Mouse (Mus musculus) small intestine, adult 2 months (tissue): ENCODE data around the gene Lonrf2.

Experiments used
- CTCF ChIP-seq: fragments of 200-500 bp; IDR thresholded peaks from 2 replicates; pipeline ENCODE4 v1.5.1; 2012; ENCODE audit warnings: low read depth, mild to moderate bottlenecking, control low read depth, inconsistent platforms, low read length, moderate library complexity, mixed read lengths; ENCODE audit not compliant: insufficient replicate concordance, insufficient read length; ENCODE audit errors: extremely low read depth
- POLR2A ChIP-seq: fragments of 200-500 bp; IDR thresholded peaks from 2 replicates; pipeline ENCODE4 v1.6.1; 2012; ENCODE audit warnings: low read depth, mild to moderate bottlenecking, control low read depth, inconsistent platforms, low read length, moderate library complexity

- TF ChIP-seq CTCF (no peak), POLR2A (no peak)
These were observed 20.2 kb downstream of the Lonrf2 start for GRCm38 (mm10) chr1:38816306-38816705.
